In the genomic region with DNA sequence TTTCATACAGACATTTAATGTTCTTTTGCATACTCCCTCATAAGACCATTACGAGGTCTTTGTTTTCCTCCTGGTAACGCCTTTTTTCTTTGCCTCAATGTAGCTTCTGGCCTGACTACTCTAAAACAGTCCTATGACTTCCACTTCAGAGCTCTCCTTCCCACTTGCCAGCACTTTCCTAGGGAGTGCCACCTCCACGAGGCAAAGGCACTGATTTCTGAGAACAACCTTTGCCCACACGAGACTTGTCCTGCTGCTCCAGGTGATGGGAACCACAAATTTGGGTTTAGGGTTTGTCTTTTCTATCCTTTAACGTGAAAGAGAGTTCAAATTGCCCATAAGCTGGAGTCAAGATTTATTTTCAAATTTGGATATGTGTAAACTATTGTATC, we compare ENCODE assay signal across 7 mouse cellular contexts. TPM values are rescaled to one million over a fixed set of nuclear protein-coding genes. Genes with fewer than 3 reads are reported as not detected.
A peak's percentile ranks its signal among the peaks of the same experiment; 100 is the strongest.
DNase-seq lines count a peak whose midpoint lies in the region; ATAC-seq and TF ChIP-seq lines count a peak whose summit lies in the region.

No protein-coding gene starts in this region.

- H3K4me2 ChIP-seq in forebrain, embryonic 15.5 days (replicated peaks), result peak overlapping the region; percentile 51
- H3K4me2 ChIP-seq in liver, embryonic 14.5 days (ENCODE audit: low read depth), result peak overlapping the region; percentile 81

- peaks cover 4% of the 10 kb centered on the region; the same call in 1 of the 2 replicates for H3K36me3 ChIP-seq in testis, adult 2 months (ENCODE audit: control insufficient read depth, insufficient read depth, low read length)
- peaks cover 76% of the 10 kb centered on the region for H3K36me3 ChIP-seq in forebrain, embryonic 15.5 days
- peaks cover 61% of the 10 kb centered on the region for H3K36me3 ChIP-seq in liver, embryonic 14.5 days (replicated peaks; ENCODE audit: control insufficient read depth, insufficient read depth, low read depth)

- no peak for TF ChIP-seq EP300 in liver, embryonic 14.5 days (IDR thresholded peaks at IDR 0.05; ENCODE audit: low read depth)

- DNase-seq in testis, postnatal 10 days (ENCODE audit: low spot score), result no peak
- DNase-seq in liver, embryonic 14.5 days (ENCODE audit: low read depth in 3 of 3, low spot score in 3 of 3), result no peak
- DNase-seq in urinary bladder, postnatal 4 days (ENCODE audit: low spot score in 2 of 2), result no peak
- no peak for DNase-seq in frontal cortex, postnatal 10 days (ENCODE audit: low spot score in 2 of 2)
- DNase-seq in urinary bladder, postnatal 36 days (ENCODE audit: low spot score in 2 of 2), result no peak

- no peaks in the 10 kb centered on the region for H3K9me3 ChIP-seq in forebrain, embryonic 15.5 days
- no peaks in the 10 kb centered on the region for H3K9me3 ChIP-seq in liver, embryonic 14.5 days (ENCODE audit: control insufficient read depth, low read length)

- ATAC-seq in forebrain, embryonic 15.5 days (replicated peaks), result no peak
- no peak for ATAC-seq in liver, embryonic 14.5 days (ENCODE audit: insufficient read depth)

- peak overlapping the region; percentile 98 for H3K27ac ChIP-seq in testis, adult 2 months (ENCODE audit: control insufficient read depth, insufficient read depth, low read depth, low read length)
- H3K27ac ChIP-seq in forebrain, embryonic 15.5 days (replicated peaks), result peak overlapping the region; percentile 86
- peak overlapping the region; percentile 76 for H3K27ac ChIP-seq in liver, embryonic 14.5 days

- no peak for TF ChIP-seq POLR2A in testis, adult 2 months (IDR thresholded peaks at IDR 0.05; ENCODE audit: control insufficient read depth, low read depth, low read length)

- H3K4me3 ChIP-seq in testis, adult 2 months (ENCODE audit: control insufficient read depth, low read depth, low read length), result peak overlapping the region; percentile 98
- H3K4me3 ChIP-seq in forebrain, embryonic 15.5 days, result peak overlapping the region; percentile 83
- peak overlapping the region; percentile 68 to 75 for H3K4me3 ChIP-seq in liver, embryonic 14.5 days (ENCODE audit: insufficient read depth in 1 of 2, low read depth in 2 of 2, low read length in 2 of 2)

- peaks cover 5% of the 10 kb centered on the region for H3K4me1 ChIP-seq in testis, adult 2 months (ENCODE audit: control insufficient read depth, insufficient read depth, low read length)
- peaks cover 24% of the 10 kb centered on the region for H3K4me1 ChIP-seq in forebrain, embryonic 15.5 days
- H3K4me1 ChIP-seq in liver, embryonic 14.5 days (replicated peaks; ENCODE audit: control insufficient read depth in 2 of 2, insufficient read depth in 2 of 2, low read length in 1 of 2), result peaks cover 8% of the 10 kb centered on the region in 2 experiments

- TF ChIP-seq CTCF in testis, adult 2 months (IDR thresholded peaks at IDR 0.05; ENCODE audit: control insufficient read depth, insufficient read depth, insufficient replicate concordance, low read depth, low read length), result no peak
- no peak for TF ChIP-seq CTCF in liver, embryonic 14.5 days (IDR thresholded peaks at IDR 0.05; ENCODE audit: low read depth)

- peak overlapping the region; percentile 52 for H3K9ac ChIP-seq in forebrain, embryonic 15.5 days (replicated peaks)
- peak overlapping the region; percentile 68 for H3K9ac ChIP-seq in liver, embryonic 14.5 days (replicated peaks)

- H3K27me3 ChIP-seq in testis, adult 2 months (ENCODE audit: control insufficient read depth, insufficient read depth, low read length), result no peaks in the 10 kb centered on the region
- no peaks in the 10 kb centered on the region for H3K27me3 ChIP-seq in forebrain, embryonic 15.5 days
- no peaks in the 10 kb centered on the region for H3K27me3 ChIP-seq in liver, embryonic 14.5 days (ENCODE audit: control insufficient read depth, insufficient read depth, low read length)

- 37% methylated on average over 5 of the region's 5 CpGs for WGBS in forebrain, embryonic 15.5 days
- WGBS in liver, embryonic 14.5 days (ENCODE audit: insufficient replicate concordance), result 46% methylated on average over 5 of the region's 5 CpGs

RNA-seq across cellular contexts. Expression of a gene that starts 0.6 kb away (rescaled TPM):
- polyA plus RNA-seq in testis, adult 2 months (2012; rRNA removed), result 442 and 506 TPM in 2 replicates
- 336 and 348 TPM in 2 replicates for polyA plus RNA-seq in forebrain, embryonic 15.5 days (2015; fragmentation: Nextera tagmentation; extraction: Ambion mirVana)
- 120 and 178 TPM in 2 replicates for polyA plus RNA-seq in liver, embryonic 14.5 days (2012; rRNA removed)
- polyA plus RNA-seq in liver, embryonic 14.5 days (2014; fragmentation: Nextera tagmentation; extraction: Ambion mirVana), result 183 and 201 TPM in 2 replicates

RNA-seq across cellular contexts. Expression of a gene that starts 12.5 kb away (rescaled TPM):
- 38.2 and 38.6 TPM in 2 replicates for polyA plus RNA-seq in testis, adult 2 months (2012; rRNA removed)
- polyA plus RNA-seq in forebrain, embryonic 15.5 days (2015; fragmentation: Nextera tagmentation; extraction: Ambion mirVana), result 34.1 and 34.7 TPM in 2 replicates
- 9.3 and 9.5 TPM in 2 replicates for polyA plus RNA-seq in liver, embryonic 14.5 days (2012; rRNA removed)
- polyA plus RNA-seq in liver, embryonic 14.5 days (2014; fragmentation: Nextera tagmentation; extraction: Ambion mirVana), result 10.0 and 11.5 TPM in 2 replicates

RNA-seq across cellular contexts. Expression of a gene that starts 22.9 kb away (rescaled TPM):
- polyA plus RNA-seq in testis, adult 2 months (2012; rRNA removed), result 1.6 and 2.3 TPM in 2 replicates
- polyA plus RNA-seq in forebrain, embryonic 15.5 days (2015; fragmentation: Nextera tagmentation; extraction: Ambion mirVana), result 2.6 and 3.7 TPM in 2 replicates
- polyA plus RNA-seq in liver, embryonic 14.5 days (2012; rRNA removed), result 0.35 and 0.83 TPM in 2 replicates
- polyA plus RNA-seq in liver, embryonic 14.5 days (2014; fragmentation: Nextera tagmentation; extraction: Ambion mirVana), result 1.5 and 1.7 TPM in 2 replicates

RNA-seq across cellular contexts. Expression of a gene that starts 24.5 kb away (rescaled TPM):
- polyA plus RNA-seq in testis, adult 2 months (2012; rRNA removed), result 14.0 and 14.5 TPM in 2 replicates
- 171 and 175 TPM in 2 replicates for polyA plus RNA-seq in forebrain, embryonic 15.5 days (2015; fragmentation: Nextera tagmentation; extraction: Ambion mirVana)
- 18.9 and 23.0 TPM in 2 replicates for polyA plus RNA-seq in liver, embryonic 14.5 days (2012; rRNA removed)
- polyA plus RNA-seq in liver, embryonic 14.5 days (2014; fragmentation: Nextera tagmentation; extraction: Ambion mirVana), result 18.5 and 22.8 TPM in 2 replicates

RNA-seq across cellular contexts. Expression of a gene that starts 36.8 kb away (rescaled TPM):
- polyA plus RNA-seq in testis, adult 2 months (2012; rRNA removed), result 4.9 and 5.7 TPM in 2 replicates
- polyA plus RNA-seq in forebrain, embryonic 15.5 days (2015; fragmentation: Nextera tagmentation; extraction: Ambion mirVana), result 10.4 and 11.7 TPM in 2 replicates
- 10.9 and 11.0 TPM in 2 replicates for polyA plus RNA-seq in liver, embryonic 14.5 days (2012; rRNA removed)
- polyA plus RNA-seq in liver, embryonic 14.5 days (2014; fragmentation: Nextera tagmentation; extraction: Ambion mirVana), result 5.6 and 7.8 TPM in 2 replicates
